8 mouse cellular contexts compared by ENCODE assay signal in genomic region chr7:28972542-28972985, GRCm38 (mm10). TPM values are rescaled to one million over a fixed set of nuclear protein-coding genes. Genes with fewer than 3 reads are reported as not detected.
A peak's percentile ranks its signal among the peaks of the same experiment; 100 is the strongest.
DNase-seq lines count a peak whose midpoint lies in the region; ATAC-seq and TF ChIP-seq lines count a peak whose summit lies in the region.

No protein-coding gene starts in this region.

- H3K27ac ChIP-seq in kidney, embryonic 14.5 days (ENCODE audit: low read depth, low read length): no peak overlapping the region
- H3K27ac ChIP-seq in intestine, postnatal 0 days (ENCODE audit: low read depth, low read length): peak overlapping the region; percentile 95

- H3K4me3 ChIP-seq in kidney, embryonic 14.5 days (ENCODE audit: low read length): no peak overlapping the region
- H3K4me3 ChIP-seq in intestine, postnatal 0 days (ENCODE audit: low read depth, low read length): no peak overlapping the region

- ATAC-seq in kidney, embryonic 14.5 days (ENCODE audit: low FRiP score, low TSS enrichment): no peak
- no peak for ATAC-seq in intestine, postnatal 0 days

- WGBS in kidney, embryonic 14.5 days: 75% methylated on average over 8 of the region's 8 CpGs
- 71% methylated on average over 8 of the region's 8 CpGs for WGBS in intestine, postnatal 0 days

- H3K27me3 ChIP-seq in kidney, embryonic 14.5 days (ENCODE audit: control insufficient read depth, insufficient read depth, low read length): no peaks in the 10 kb centered on the region
- no peaks in the 10 kb centered on the region for H3K27me3 ChIP-seq in intestine, postnatal 0 days (replicated peaks; ENCODE audit: control insufficient read depth, insufficient read depth, low read length)

- DNase-seq in kidney, adult 11 months: peak; percentile 57
- peak; percentile 67 for DNase-seq in cerebellum, adult 11-12 months
- peak; percentile 65 to 72 for DNase-seq in frontal cortex, postnatal 25 days (ENCODE audit: low spot score in 2 of 2)
- peak; percentile 84 for DNase-seq in liver
- DNase-seq in naive thymus-derived CD4-positive, alpha-beta T cell, adult 2 months (ENCODE audit: low read depth): peak; percentile 90
- DNase-seq in testis, postnatal 10 days (ENCODE audit: low spot score): peak; percentile 91

- no peak overlapping the region for H3K9ac ChIP-seq in kidney, embryonic 14.5 days (ENCODE audit: low read depth, low read length)
- H3K9ac ChIP-seq in intestine, postnatal 0 days (ENCODE audit: low read depth, low read length): no peak overlapping the region

- H3K4me2 ChIP-seq in kidney, embryonic 14.5 days (replicated peaks; ENCODE audit: low read depth, low read length): no peak overlapping the region
- H3K4me2 ChIP-seq in intestine, postnatal 0 days (replicated peaks; ENCODE audit: low read depth): no peak overlapping the region

- H3K4me1 ChIP-seq in kidney, embryonic 14.5 days (ENCODE audit: control insufficient read depth, insufficient read depth, low read length): peaks cover 6% of the 10 kb centered on the region
- 0 out of 2 replicates have a peak, but pooled peaks cover 6% of the 10 kb centered on the region for H3K4me1 ChIP-seq in intestine, postnatal 0 days (replicated peaks; ENCODE audit: control insufficient read depth, insufficient read depth, low read length)

- H3K36me3 ChIP-seq in kidney, embryonic 14.5 days (ENCODE audit: control insufficient read depth, insufficient read depth, low read length): peaks cover 51% of the 10 kb centered on the region
- H3K36me3 ChIP-seq in intestine, postnatal 0 days (ENCODE audit: control insufficient read depth, insufficient read depth): peaks cover 39% of the 10 kb centered on the region

- TF ChIP-seq CTCF in intestine, postnatal 0 days (IDR thresholded peaks at IDR 0.05; ENCODE audit: low read depth): peak; percentile 82

- no peaks in the 10 kb centered on the region for H3K9me3 ChIP-seq in kidney, embryonic 14.5 days (ENCODE audit: control insufficient read depth, low read length)
- no peaks in the 10 kb centered on the region for H3K9me3 ChIP-seq in intestine, postnatal 0 days (ENCODE audit: control insufficient read depth)

RNA-seq across cellular contexts. Expression of gene Eif3k, which starts 9.1 kb away (rescaled TPM):
- polyA plus RNA-seq in kidney, embryonic 14.5 days (2014; fragmentation: Nextera tagmentation; extraction: Ambion mirVana): 458 and 497 TPM in 2 replicates
- 282 and 286 TPM in 2 replicates for polyA plus RNA-seq in intestine, postnatal 0 days (2015; fragmentation: Nextera tagmentation; extraction: Ambion mirVana)

RNA-seq across cellular contexts. Expression of gene Map4k1, which starts 9.3 kb away (rescaled TPM):
- 9.8 and 12.6 TPM in 2 replicates for polyA plus RNA-seq in kidney, embryonic 14.5 days (2014; fragmentation: Nextera tagmentation; extraction: Ambion mirVana)
- 1.5 and 1.6 TPM in 2 replicates for polyA plus RNA-seq in intestine, postnatal 0 days (2015; fragmentation: Nextera tagmentation; extraction: Ambion mirVana)

RNA-seq across cellular contexts. Expression of gene Actn4, which starts 10.4 kb away (rescaled TPM):
- polyA plus RNA-seq in kidney, embryonic 14.5 days (2014; fragmentation: Nextera tagmentation; extraction: Ambion mirVana): 176 and 239 TPM in 2 replicates
- polyA plus RNA-seq in intestine, postnatal 0 days (2015; fragmentation: Nextera tagmentation; extraction: Ambion mirVana): 293 and 319 TPM in 2 replicates
